Mouse (Mus musculus): Measurements from ENCODE around the gene Gm9733. TPM values are rescaled to one million over a fixed set of nuclear protein-coding genes. Genes with fewer than 3 reads are reported as not detected.
"Not testable (repeated sequence)": the region's sequence is repeated elsewhere in the genome, so short reads cannot be mapped to it uniquely, and the experiment has no call there.

Gene Gm9733
- polyA plus RNA-seq (2014; fragmentation: Nextera tagmentation; extraction: Ambion mirVana): not detected in 2 replicates

DNA sequence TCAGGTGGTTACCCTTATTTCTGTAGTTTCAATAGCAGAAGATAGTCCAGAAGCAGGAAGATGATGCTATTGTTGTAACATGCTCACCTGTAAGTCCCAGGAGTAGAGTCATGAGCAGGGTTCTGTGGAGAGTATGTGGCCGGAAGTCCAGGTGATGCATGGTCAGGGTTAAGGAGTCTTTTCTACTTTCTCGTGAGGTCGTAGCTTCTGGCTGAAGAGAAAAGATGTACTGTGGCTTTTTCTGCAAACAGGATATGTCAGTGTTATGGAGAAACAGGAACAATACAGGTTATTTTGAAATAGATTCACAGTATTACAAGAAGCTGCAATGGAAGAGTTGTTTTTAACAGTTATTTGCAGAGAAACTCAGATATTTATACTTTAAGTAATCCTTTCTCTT is at the start of gene Gm9733:
Gene Gm9733 (minus strand): TSS at position 240 of the 400 bp plus-strand sequence.
- no peaks in the 10 kb centered on the region for H3K27me3 ChIP-seq (ENCODE audit: control insufficient read depth, insufficient read depth, low read length)
- H3K36me3 ChIP-seq (ENCODE audit: control insufficient read depth, insufficient read depth, low read length): no peaks in the 10 kb centered on the region
- H3K4me3 ChIP-seq (ENCODE audit: low read depth, low read length): no peak within 1 kb of the TSS
- WGBS: 87% methylated on average over 3 of the region's 3 CpGs
- H3K9ac ChIP-seq (ENCODE audit: low read length): no peak within 1 kb of the TSS
- H3K27ac ChIP-seq (ENCODE audit: low read depth, low read length): no peak within 1 kb of the TSS
- ATAC-seq (ENCODE audit: low FRiP score) (no peak), DNase-seq (ENCODE audit: low spot score, missing footprints) (no peak)
- H3K4me1 ChIP-seq (ENCODE audit: control insufficient read depth, insufficient read depth, low read length): no peaks in the 10 kb centered on the region
- H3K4me2 ChIP-seq: no peak within 1 kb of the TSS
- no peaks in the 10 kb centered on the region for H3K9me3 ChIP-seq (ENCODE audit: control insufficient read depth, low read length)

GRCm38 (mm10) chr3:15355690-15356089 is 23.6 kb upstream of the Gm9733 start:
- H3K9me3 ChIP-seq (ENCODE audit: control insufficient read depth, low read length); ATAC-seq (ENCODE audit: low FRiP score); H3K36me3 ChIP-seq (ENCODE audit: control insufficient read depth, insufficient read depth, low read length); H3K4me1 ChIP-seq (ENCODE audit: control insufficient read depth, insufficient read depth, low read length); H3K9ac ChIP-seq (ENCODE audit: low read length); H3K4me3 ChIP-seq (ENCODE audit: low read depth, low read length); H3K27me3 ChIP-seq (ENCODE audit: control insufficient read depth, insufficient read depth, low read length); DNase-seq (ENCODE audit: low spot score, missing footprints); H3K4me2 ChIP-seq; H3K27ac ChIP-seq (ENCODE audit: low read depth, low read length): not testable (repeated sequence)
- WGBS: 77% methylated on average over 3 of the region's 3 CpGs

DNA sequence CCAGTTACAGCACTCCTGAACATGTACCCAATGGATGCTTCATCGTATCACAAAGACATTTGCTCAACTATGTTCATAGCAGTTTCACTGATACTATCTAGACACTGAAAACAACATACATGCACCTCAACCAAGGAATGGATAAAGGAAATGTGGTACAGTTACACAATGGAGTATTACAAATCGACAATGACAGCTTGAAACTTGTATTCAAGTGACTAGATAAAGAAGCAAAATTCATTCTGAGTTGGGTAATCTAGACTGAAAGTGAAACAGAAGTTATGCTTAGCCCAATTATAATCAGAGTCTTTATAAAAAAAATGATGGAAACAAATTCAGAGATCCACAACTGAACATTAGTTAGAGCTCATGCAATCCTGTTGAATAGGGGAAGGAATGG is 18.2 kb upstream of the Gm9733 start:
- not testable (repeated sequence) for H3K27me3 ChIP-seq (ENCODE audit: control insufficient read depth, insufficient read depth, low read length); DNase-seq (ENCODE audit: low spot score, missing footprints); ATAC-seq (ENCODE audit: low FRiP score); H3K9me3 ChIP-seq (ENCODE audit: control insufficient read depth, low read length); H3K4me2 ChIP-seq; H3K9ac ChIP-seq (ENCODE audit: low read length); H3K4me3 ChIP-seq (ENCODE audit: low read depth, low read length); H3K36me3 ChIP-seq (ENCODE audit: control insufficient read depth, insufficient read depth, low read length); H3K4me1 ChIP-seq (ENCODE audit: control insufficient read depth, insufficient read depth, low read length); H3K27ac ChIP-seq (ENCODE audit: low read depth, low read length)
- 81% methylated on average over 1 of the region's 2 CpGs for WGBS

DNA sequence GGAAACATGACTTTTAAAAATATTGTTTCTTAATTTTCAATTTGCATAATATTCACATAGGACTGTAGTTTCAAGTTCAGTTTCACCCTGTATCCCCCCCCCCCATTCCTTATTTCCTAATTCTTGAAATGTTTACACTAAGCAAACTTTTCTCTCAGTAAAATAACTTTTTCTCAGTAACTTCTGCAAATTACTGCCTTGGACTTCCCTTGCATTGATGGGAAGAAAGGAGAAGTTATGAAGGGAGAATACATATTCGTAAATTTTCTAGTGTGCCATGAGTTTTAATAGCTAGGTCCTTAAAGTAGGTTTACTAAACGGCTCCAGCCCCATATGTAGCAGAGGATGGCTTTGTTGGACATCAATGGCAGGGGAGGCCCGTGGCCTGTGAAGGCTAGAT is 13.5 kb upstream of the Gm9733 start:
- DNase-seq (ENCODE audit: low spot score, missing footprints); H3K27me3 ChIP-seq (ENCODE audit: control insufficient read depth, insufficient read depth, low read length); H3K4me1 ChIP-seq (ENCODE audit: control insufficient read depth, insufficient read depth, low read length); H3K27ac ChIP-seq (ENCODE audit: low read depth, low read length); H3K36me3 ChIP-seq (ENCODE audit: control insufficient read depth, insufficient read depth, low read length); ATAC-seq (ENCODE audit: low FRiP score); H3K4me3 ChIP-seq (ENCODE audit: low read depth, low read length); H3K4me2 ChIP-seq; H3K9ac ChIP-seq (ENCODE audit: low read length); H3K9me3 ChIP-seq (ENCODE audit: control insufficient read depth, low read length): not testable (repeated sequence)
- WGBS: 84% methylated on average over 3 of the region's 3 CpGs

- H3K27me3 ChIP-seq (ENCODE audit: control insufficient read depth, insufficient read depth, low read length): no peaks in the 10 kb centered on the region
- H3K9me3 ChIP-seq (ENCODE audit: control insufficient read depth, low read length): no peaks in the 10 kb centered on the region
- H3K4me1 ChIP-seq (ENCODE audit: control insufficient read depth, insufficient read depth, low read length): no peaks in the 10 kb centered on the region
- H3K4me3 ChIP-seq (ENCODE audit: low read depth, low read length): no peak overlapping the region
- no peak overlapping the region for H3K9ac ChIP-seq (ENCODE audit: low read length)
- H3K27ac ChIP-seq (ENCODE audit: low read depth, low read length): no peak overlapping the region
- ATAC-seq (ENCODE audit: low FRiP score) (no peak), DNase-seq (ENCODE audit: low spot score, missing footprints) (no peak)
- H3K4me2 ChIP-seq: no peak overlapping the region
- WGBS: 73% methylated on average over 1 of the region's 1 CpGs
- H3K36me3 ChIP-seq (ENCODE audit: control insufficient read depth, insufficient read depth, low read length): no peaks in the 10 kb centered on the region
These were observed 8.2 kb upstream of the Gm9733 start for GRCm38 (mm10) chr3:15340287-15340686.

DNA sequence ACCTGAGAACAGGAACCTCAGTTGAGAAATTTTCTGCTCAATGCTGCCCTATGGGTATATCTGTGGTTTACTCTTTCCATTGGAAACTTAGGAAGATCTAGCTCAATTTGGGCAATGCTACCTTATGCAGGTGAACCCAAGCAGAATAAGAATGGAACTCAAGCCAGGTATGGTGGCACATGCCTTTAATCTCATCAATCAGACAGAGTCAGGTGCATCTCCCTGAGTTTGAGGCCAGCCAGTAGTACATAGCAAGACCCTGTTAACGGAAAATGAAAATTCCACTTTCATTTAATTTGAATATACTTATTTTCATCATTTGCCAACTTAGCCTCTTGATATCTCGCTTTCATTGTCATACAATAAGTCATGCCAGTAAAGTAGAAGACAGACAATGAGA is 2.1 kb upstream of the Gm9733 start:
- no peaks in the 10 kb centered on the region for H3K27me3 ChIP-seq (ENCODE audit: control insufficient read depth, insufficient read depth, low read length)
- no peaks in the 10 kb centered on the region for H3K36me3 ChIP-seq (ENCODE audit: control insufficient read depth, insufficient read depth, low read length)
- H3K9ac ChIP-seq (ENCODE audit: low read length): no peak overlapping the region
- H3K27ac ChIP-seq (ENCODE audit: low read depth, low read length): no peak overlapping the region
- no peak overlapping the region for H3K4me3 ChIP-seq (ENCODE audit: low read depth, low read length)
- ATAC-seq (ENCODE audit: low FRiP score): 0 out of 2 replicates have a peak, but pooled peaks have one; percentile 19
- H3K4me1 ChIP-seq (ENCODE audit: control insufficient read depth, insufficient read depth, low read length): no peaks in the 10 kb centered on the region
- no peak for DNase-seq (ENCODE audit: low spot score, missing footprints)
- 67% methylated on average over 2 of the region's 2 CpGs for WGBS
- no peak overlapping the region for H3K4me2 ChIP-seq
- no peaks in the 10 kb centered on the region for H3K9me3 ChIP-seq (ENCODE audit: control insufficient read depth, low read length)

GRCm38 (mm10) chr3:15331545-15331944 is 557 bp downstream of the Gm9733 start:
- ATAC-seq (ENCODE audit: low FRiP score) (no peak), DNase-seq (ENCODE audit: low spot score, missing footprints) (no peak)
- H3K27me3 ChIP-seq (ENCODE audit: control insufficient read depth, insufficient read depth, low read length): no peaks in the 10 kb centered on the region
- H3K4me1 ChIP-seq (ENCODE audit: control insufficient read depth, insufficient read depth, low read length): no peaks in the 10 kb centered on the region
- no peak overlapping the region for H3K9ac ChIP-seq (ENCODE audit: low read length)
- H3K36me3 ChIP-seq (ENCODE audit: control insufficient read depth, insufficient read depth, low read length): no peaks in the 10 kb centered on the region
- no peak overlapping the region for H3K27ac ChIP-seq (ENCODE audit: low read depth, low read length)
- H3K9me3 ChIP-seq (ENCODE audit: control insufficient read depth, low read length): no peaks in the 10 kb centered on the region
- H3K4me3 ChIP-seq (ENCODE audit: low read depth, low read length): no peak overlapping the region
- 70% methylated on average over 3 of the region's 3 CpGs for WGBS
- H3K4me2 ChIP-seq: no peak overlapping the region

- H3K27ac ChIP-seq (ENCODE audit: low read depth, low read length): no peak overlapping the region
- no peaks in the 10 kb centered on the region for H3K36me3 ChIP-seq (ENCODE audit: control insufficient read depth, insufficient read depth, low read length)
- no peak overlapping the region for H3K9ac ChIP-seq (ENCODE audit: low read length)
- no peak overlapping the region for H3K4me2 ChIP-seq
- DNase-seq (ENCODE audit: low spot score, missing footprints) (no peak), ATAC-seq (ENCODE audit: low FRiP score) (no peak)
- no peak overlapping the region for H3K4me3 ChIP-seq (ENCODE audit: low read depth, low read length)
- no peaks in the 10 kb centered on the region for H3K27me3 ChIP-seq (ENCODE audit: control insufficient read depth, insufficient read depth, low read length)
- no peaks in the 10 kb centered on the region for H3K9me3 ChIP-seq (ENCODE audit: control insufficient read depth, low read length)
- no peaks in the 10 kb centered on the region for H3K4me1 ChIP-seq (ENCODE audit: control insufficient read depth, insufficient read depth, low read length)
These were observed 2.6 kb downstream of the Gm9733 start for GRCm38 (mm10) chr3:15329549-15329948.

DNA sequence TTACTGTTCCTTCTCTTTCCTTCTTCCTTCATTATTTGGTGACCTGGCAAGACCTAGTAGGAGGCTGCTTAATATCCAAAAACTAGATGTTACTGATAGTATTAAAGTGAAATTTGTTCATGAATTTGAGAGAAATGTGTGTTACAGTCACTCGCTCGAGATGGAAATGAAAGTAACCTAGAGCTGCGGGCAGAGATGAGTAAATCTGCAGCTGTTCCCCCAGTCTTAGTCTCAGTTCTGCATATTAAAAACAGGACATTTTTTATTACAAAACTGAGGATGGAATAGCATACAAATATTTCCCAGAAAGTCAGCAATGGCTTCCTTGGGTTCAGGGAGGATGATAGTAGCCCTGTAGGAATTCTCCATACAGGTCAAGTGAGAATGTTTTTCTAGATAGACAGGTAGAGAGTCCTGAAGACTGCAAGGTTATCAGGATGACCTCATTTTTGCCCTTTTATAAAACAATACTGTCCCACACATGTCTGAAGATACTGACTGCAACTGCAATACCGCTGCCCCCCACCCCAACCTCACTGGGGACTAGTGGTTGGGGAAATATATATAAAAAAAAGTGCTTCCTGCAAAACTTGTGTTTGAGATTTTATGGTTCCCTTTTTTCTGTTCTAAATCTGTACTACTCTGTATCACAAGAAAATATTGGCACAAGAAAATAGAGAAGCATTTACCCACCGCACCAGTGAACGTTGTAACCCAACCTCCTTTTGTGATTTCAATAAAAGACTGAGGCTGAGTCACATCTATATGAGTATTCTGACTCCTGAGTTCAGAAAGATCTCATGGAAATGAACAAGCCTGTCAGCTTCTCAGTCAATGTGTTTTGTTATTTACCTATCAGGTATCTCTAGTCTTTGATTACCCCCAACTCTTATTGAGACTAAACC is 47.4 kb downstream of the Gm9733 start:
- ATAC-seq (ENCODE audit: low FRiP score) (no peak), DNase-seq (ENCODE audit: low spot score, missing footprints) (no peak)
- WGBS: 89% methylated on average over 6 of the region's 6 CpGs
- H3K4me2 ChIP-seq: no peak overlapping the region
- H3K9me3 ChIP-seq (ENCODE audit: control insufficient read depth, low read length): no peaks in the 10 kb centered on the region
- no peak overlapping the region for H3K9ac ChIP-seq (ENCODE audit: low read length)
- no peaks in the 10 kb centered on the region for H3K27me3 ChIP-seq (ENCODE audit: control insufficient read depth, insufficient read depth, low read length)
- H3K27ac ChIP-seq (ENCODE audit: low read depth, low read length): no peak overlapping the region
- H3K36me3 ChIP-seq (ENCODE audit: control insufficient read depth, insufficient read depth, low read length): no peaks in the 10 kb centered on the region
- H3K4me3 ChIP-seq (ENCODE audit: low read depth, low read length): no peak overlapping the region
- no peaks in the 10 kb centered on the region for H3K4me1 ChIP-seq (ENCODE audit: control insufficient read depth, insufficient read depth, low read length)
